Mouse (Mus musculus) erythroblast, embryonic 14.5 days (primary cell): Measurements from ENCODE around the gene Itgb8.

Experiments used
- GATA1 ChIP-seq: IDR thresholded peaks from 2 replicates; pipeline ENCODE4 v1.6.1; 2012; ENCODE audit warnings: low read length, inconsistent platforms, mixed read lengths
- TAL1 ChIP-seq: IDR thresholded peaks from 3 replicates; pipeline ENCODE4 v1.6.1; 2012; ENCODE audit warnings: low read length, inconsistent platforms, mixed read lengths

GRCm38 (mm10) chr12:119227898-119228297 is 10.7 kb downstream of the Itgb8 start:
- TF ChIP-seq GATA1 = no peak
- TF ChIP-seq TAL1 = no peak
